Mouse (Mus musculus) ES-Bruce4 (cell line): ENCODE data around the gene Macrod2. TPM values are rescaled to one million over a fixed set of nuclear protein-coding genes. Genes with fewer than 3 reads are reported as not detected.

Source experiments
- H3K27ac ChIP-seq: 2 replicates; pipeline ENCODE4 v1.5.1; 2012; ENCODE audit warnings: low read length, inconsistent platforms; ENCODE audit not compliant: insufficient read depth
- H3K27me3 ChIP-seq: 2 replicates; pipeline ENCODE4 v1.6.1; 2012; ENCODE audit warnings: mild to moderate bottlenecking, low read length, inconsistent platforms; ENCODE audit not compliant: control insufficient read depth, poor library complexity, insufficient read depth, severe bottlenecking
- H3K36me3 ChIP-seq: 2 replicates; pipeline ENCODE4 v1.6.1; 2012; ENCODE audit warnings: inconsistent platforms, mild to moderate bottlenecking, low read length, moderate library complexity; ENCODE audit not compliant: control insufficient read depth, poor library complexity, insufficient read depth, severe bottlenecking
- H3K4me1 ChIP-seq: one replicate; pipeline ENCODE4 v1.8.1; 2011; ENCODE audit warnings: low read length; ENCODE audit not compliant: control insufficient read depth, insufficient read depth
- H3K4me3 ChIP-seq: 2 replicates; pipeline ENCODE4 v1.5.1; 2011; ENCODE audit warnings: low read depth, mild to moderate bottlenecking, low read length
- H3K9ac ChIP-seq: 2 replicates; pipeline ENCODE4 v1.6.1; 2012; ENCODE audit warnings: low read depth, mild to moderate bottlenecking, inconsistent platforms; ENCODE audit not compliant: poor library complexity, severe bottlenecking
- H3K9me3 ChIP-seq: replicated peaks from 2 replicates; pipeline ENCODE4 v1.6.1; 2012; ENCODE audit warnings: mild to moderate bottlenecking, low read length, inconsistent platforms; ENCODE audit not compliant: control insufficient read depth, poor library complexity, insufficient read depth, severe bottlenecking
- CTCF ChIP-seq: IDR thresholded peaks from one replicate; pipeline ENCODE4 v1.8.1; 2011; ENCODE audit warnings: low read depth, low read length
- EP300 ChIP-seq: IDR thresholded peaks from 2 replicates; pipeline ENCODE4 v1.6.1; 2011; ENCODE audit warnings: low read depth, low read length; ENCODE audit not compliant: insufficient read depth
- POLR2A ChIP-seq: IDR thresholded peaks from one replicate; pipeline ENCODE4 v1.8.1; 2011; ENCODE audit warnings: low read length; ENCODE audit not compliant: insufficient read depth
- polyA plus RNA-seq: library from polyadenylated mRNA; stranded (reverse); fragments of >200 nt; gene quantifications from 2 replicates; pipeline ENCODE4 v1.2.4, GENCODE M21; 2011; ENCODE audit warnings: low read depth; ENCODE audit not compliant: missing spikeins, insufficient read depth, insufficient read length

Gene Macrod2
- polyA plus RNA-seq, 1 experiment, result 11.9 TPM

- no peak overlapping the region for H3K9ac ChIP-seq
- H3K36me3 ChIP-seq, result no peaks in the 10 kb centered on the region
- TF ChIP-seq CTCF (no peak), EP300 (no peak), POLR2A (no peak)
- no peak overlapping the region for H3K4me3 ChIP-seq
- H3K27me3 ChIP-seq, result no peaks in the 10 kb centered on the region
- H3K4me1 ChIP-seq, result no peaks in the 10 kb centered on the region
- no peak overlapping the region for H3K27ac ChIP-seq
- H3K9me3 ChIP-seq, result no peaks in the 10 kb centered on the region
These were observed 1663.0 kb downstream of the Macrod2 start for GRCm38 (mm10) chr2:142057889-142058750.

- H3K27me3 ChIP-seq, result no peaks in the 10 kb centered on the region
- TF ChIP-seq POLR2A, result no peak
- no peak for TF ChIP-seq CTCF
- no peak for TF ChIP-seq EP300
- H3K9me3 ChIP-seq, result no peaks in the 10 kb centered on the region
- no peaks in the 10 kb centered on the region for H3K36me3 ChIP-seq
- no peak overlapping the region for H3K4me3 ChIP-seq
- no peaks in the 10 kb centered on the region for H3K4me1 ChIP-seq
- H3K27ac ChIP-seq, result no peak overlapping the region
- H3K9ac ChIP-seq, result no peak overlapping the region
These were observed 1663.6 kb downstream of the Macrod2 start for GRCm38 (mm10) chr2:142058751-142059090.

GRCm38 (mm10) chr2:142108947-142109346 lies 1713.8 kb downstream of the Macrod2 start:
- no peaks in the 10 kb centered on the region; the same call in 1 of the 2 replicates for H3K9me3 ChIP-seq
- H3K4me1 ChIP-seq, result no peaks in the 10 kb centered on the region
- H3K36me3 ChIP-seq, result no peaks in the 10 kb centered on the region
- H3K9ac ChIP-seq, result no peak overlapping the region
- H3K27me3 ChIP-seq, result no peaks in the 10 kb centered on the region
- no peak for TF ChIP-seq POLR2A
- H3K27ac ChIP-seq, result no peak overlapping the region
- H3K4me3 ChIP-seq, result no peak overlapping the region

- Histone ChIP-seq H3K36me3 (no peaks in the 10 kb centered on the region), H3K27me3 (no peaks in the 10 kb centered on the region; the same call in 1 of the 2 replicates), H3K4me1 (no peaks in the 10 kb centered on the region), H3K9ac (no peak overlapping the region), H3K27ac (no peak overlapping the region), H3K4me3 (no peak overlapping the region), H3K9me3 (no peaks in the 10 kb centered on the region)
- no peak for TF ChIP-seq EP300
- TF ChIP-seq CTCF, result no peak
- no peak for TF ChIP-seq POLR2A
These were observed 1721.5 kb downstream of the Macrod2 start for GRCm38 (mm10) chr2:142116623-142117022.

GRCm38 (mm10) chr2:142128109-142128508 lies 1733.0 kb downstream of the Macrod2 start:
- Histone ChIP-seq H3K36me3 (no peaks in the 10 kb centered on the region), H3K9me3 (no peaks in the 10 kb centered on the region), H3K27me3 (no peaks in the 10 kb centered on the region), H3K4me3 (no peak overlapping the region), H3K27ac (no peak overlapping the region), H3K9ac (no peak overlapping the region), H3K4me1 (no peaks in the 10 kb centered on the region)
- TF ChIP-seq POLR2A (no peak), EP300 (no peak), CTCF (no peak)

- H3K27ac ChIP-seq, result no peak overlapping the region
- no peak for TF ChIP-seq EP300
- TF ChIP-seq POLR2A, result no peak
- no peak for TF ChIP-seq CTCF
These were observed 1734.1 kb downstream of the Macrod2 start for GRCm38 (mm10) chr2:142129166-142129565.

More at GRCm38 (mm10) chr2:142129166-142129565, 1734.1 kb downstream of the Macrod2 start:
- Histone ChIP-seq H3K9ac (no peak overlapping the region), H3K4me3 (no peak overlapping the region), H3K9me3 (no peaks in the 10 kb centered on the region), H3K27me3 (no peaks in the 10 kb centered on the region), H3K36me3 (no peaks in the 10 kb centered on the region), H3K4me1 (no peaks in the 10 kb centered on the region)
